Mouse (Mus musculus) lung, embryonic 14.5 days (tissue): ENCODE measurements around the gene Ndufa6. TPM values are rescaled to one million over a fixed set of nuclear protein-coding genes. Genes with fewer than 3 reads are reported as not detected.

Source experiments
- ATAC-seq: fragments of 200-750 bp; cut with Nextera tagmentation; 2 replicates; pipeline ENCODE4 v1.8.0; 2017; ENCODE audit warnings: mild to moderate bottlenecking, moderate TSS enrichment, moderate library complexity; ENCODE audit not compliant: insufficient read depth
- DNase-seq: peaks from one replicate; pipeline ENCODE4 v3.0.0-alpha.2; 2015
- H3K27ac ChIP-seq: fragments of 300-500 bp; sonication (generic); 2 replicates; pipeline ENCODE4 v1.5.1; 2014; ENCODE audit warnings: low read depth, mild to moderate bottlenecking, moderate library complexity
- H3K27me3 ChIP-seq: fragments of 300-500 bp; sonication (generic); 2 replicates; pipeline ENCODE4 v1.6.1; 2014; ENCODE audit warnings: low read length, control low read depth; ENCODE audit not compliant: insufficient read depth
- H3K36me3 ChIP-seq: fragments of 300-500 bp; sonication (generic); 2 replicates; pipeline ENCODE4 v1.6.1; 2014; ENCODE audit warnings: control low read depth; ENCODE audit not compliant: insufficient read depth
- H3K4me1 ChIP-seq: fragments of 300-500 bp; sonication (generic); 2 replicates; pipeline ENCODE4 v1.6.1; 2014; ENCODE audit warnings: antibody characterized with exemption, control low read depth; ENCODE audit not compliant: insufficient read depth
- H3K4me2 ChIP-seq: fragments of 300-500 bp; sonication (generic); 2 replicates; pipeline ENCODE4 v1.6.1; 2014; ENCODE audit warnings: mild to moderate bottlenecking
- H3K4me3 ChIP-seq: fragments of 300-500 bp; sonication (generic); 2 replicates; pipeline ENCODE4 v1.5.1; 2014; ENCODE audit warnings: low read depth, low read length
- H3K9ac ChIP-seq: fragments of 300-500 bp; sonication (generic); 2 replicates; pipeline ENCODE4 v1.6.1; 2014
- H3K9me3 ChIP-seq: fragments of 300-500 bp; sonication (generic); 2 replicates; pipeline ENCODE4 v1.6.1; 2016; ENCODE audit warnings: low read depth, low read length, control low read depth
- CTCF ChIP-seq: IDR thresholded peaks from 2 replicates; pipeline ENCODE4 v1.5.1; 2016; ENCODE audit warnings: antibody characterized with exemption, low read depth
- WGBS: fragments of 180-500 bp; shearing (Covaris S2); extraction: QIAGEN DNeasy Blood & Tissue Kit; methylation state at CpG from one replicate; pipeline ENCODE4 v1.1.7; 2014; 5-methylcytosine and 5-hydroxymethylcytosine counted together
- polyA plus RNA-seq: library from polyadenylated mRNA; unstranded; fragments of >200 nt; fragmentation: Nextera tagmentation; extraction: Ambion mirVana; gene quantifications from 2 replicates; pipeline ENCODE4 v1.2.1, GENCODE M21; 2014

Ndufa6 gene
- polyA plus RNA-seq, 1 experiment from 2014 or later, result 289 TPM

DNA sequence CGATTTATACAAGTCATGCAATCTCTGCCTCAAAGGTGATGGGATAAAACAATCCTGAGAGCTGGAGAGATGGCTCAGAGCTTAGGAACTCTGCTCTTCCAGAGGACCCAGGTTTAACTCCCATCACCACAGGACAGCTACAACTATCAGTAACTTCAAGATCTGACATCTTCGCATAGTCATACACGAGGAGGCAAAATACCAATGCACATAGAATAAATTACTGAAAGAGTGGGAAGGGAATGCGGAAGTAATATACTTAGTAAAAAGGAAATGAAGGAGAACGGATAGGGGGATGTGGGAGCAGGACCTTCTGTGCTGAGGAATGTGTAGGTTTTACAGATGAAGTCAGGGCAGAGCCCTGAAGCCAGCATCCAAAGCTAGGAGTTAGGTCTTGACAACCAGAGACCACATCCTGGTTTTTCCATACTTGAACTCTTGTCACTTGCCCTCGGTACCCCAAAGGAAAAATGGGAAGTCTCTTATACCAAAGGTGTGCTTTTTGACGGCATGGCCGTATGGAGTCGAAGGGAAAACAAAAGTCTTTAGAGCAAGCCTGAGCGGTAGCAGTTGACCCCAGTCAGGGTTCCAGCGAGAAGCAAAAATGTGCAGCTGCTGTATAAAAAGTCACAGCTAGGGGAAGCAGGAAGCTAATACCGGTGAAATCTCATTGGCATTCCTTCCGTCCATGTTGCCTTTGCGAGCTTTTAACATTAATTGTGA, 7.4 kb downstream of the Ndufa6 start:
- 43% methylated on average over 14 of the region's 14 CpGs for WGBS
- Histone ChIP-seq H3K9ac (peak overlapping the region; percentile 62), H3K9me3 (no peaks in the 10 kb centered on the region), H3K4me1 (peaks cover 3% of the 10 kb centered on the region; the same call in 1 of the 2 replicates), H3K27ac (peak overlapping the region; percentile 42; the same call in 1 of the 2 replicates), H3K36me3 (peaks cover 41% of the 10 kb centered on the region), H3K4me2 (peak overlapping the region; percentile 87), H3K4me3 (peak overlapping the region; percentile 58), H3K27me3 (no peaks in the 10 kb centered on the region)
- ATAC-seq (no peak), DNase-seq (peak; percentile 20)
- TF ChIP-seq CTCF, result peak; percentile 28

DNA sequence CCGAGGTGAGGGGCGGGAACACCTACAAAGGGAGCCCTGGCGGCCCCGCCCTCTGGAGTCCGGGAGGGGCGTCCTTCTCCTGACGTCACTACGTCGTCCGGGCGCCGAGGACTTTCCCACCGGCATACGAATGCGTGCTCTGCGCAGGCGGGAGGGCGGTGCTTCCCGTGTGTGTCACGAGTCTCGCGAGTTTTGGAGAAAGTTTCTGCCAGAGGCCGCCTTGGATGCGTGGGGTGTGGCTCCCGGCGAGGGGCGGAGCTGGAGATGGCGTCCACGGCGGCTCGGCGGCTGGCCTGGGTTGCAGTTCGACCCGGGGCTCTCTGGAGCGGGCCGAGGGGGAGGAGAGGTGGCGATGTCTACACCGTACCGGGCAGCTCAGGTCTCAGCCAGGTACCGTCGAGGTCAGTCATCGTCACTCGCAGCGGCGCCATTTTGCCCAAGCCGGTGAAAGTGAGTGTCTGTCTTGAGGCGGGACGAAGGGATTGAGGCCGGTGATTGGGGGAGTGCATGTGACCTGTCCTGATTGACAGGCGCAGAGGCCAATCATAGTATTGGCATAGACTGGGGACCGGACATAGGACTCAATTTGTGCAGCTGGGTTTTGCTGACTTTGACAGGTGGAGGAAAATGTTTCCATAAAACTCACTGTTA, 8.2 kb downstream of the Ndufa6 start:
- Histone ChIP-seq H3K4me2 (peak overlapping the region; percentile 87), H3K4me1 (peaks cover 7% of the 10 kb centered on the region; the same call in 1 of the 2 replicates), H3K27ac (peak overlapping the region; percentile 84), H3K9me3 (no peaks in the 10 kb centered on the region), H3K4me3 (peak overlapping the region; percentile 58), H3K9ac (peak overlapping the region; percentile 62), H3K36me3 (peaks cover 37% of the 10 kb centered on the region), H3K27me3 (no peaks in the 10 kb centered on the region)
- WGBS, result under 1% methylated on average over 50 of the region's 51 CpGs
- ATAC-seq (peak; percentile 98), DNase-seq (peak; percentile 100)
- no peak for TF ChIP-seq CTCF

DNA sequence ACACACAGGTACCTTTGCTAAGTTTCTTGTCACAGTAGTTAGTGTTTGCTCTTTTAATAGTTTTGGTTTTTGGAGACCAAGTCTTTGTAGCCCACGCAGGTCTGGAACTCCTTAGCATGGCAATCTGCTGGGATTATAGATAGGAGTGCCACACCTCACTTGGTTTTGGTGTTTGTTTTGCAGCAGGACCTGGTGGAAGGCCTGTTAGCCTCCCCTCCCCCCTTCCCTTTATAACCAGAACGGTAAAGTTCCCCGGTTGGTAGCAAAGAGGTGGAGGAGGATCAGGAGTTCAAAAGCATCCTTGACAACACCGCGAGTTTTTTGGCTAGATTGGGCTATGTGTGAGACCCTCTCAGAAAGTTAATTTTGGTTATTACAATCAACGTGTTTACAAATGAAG, 9.2 kb downstream of the Ndufa6 start:
- H3K4me2 ChIP-seq, result peak overlapping the region; percentile 37

DNA sequence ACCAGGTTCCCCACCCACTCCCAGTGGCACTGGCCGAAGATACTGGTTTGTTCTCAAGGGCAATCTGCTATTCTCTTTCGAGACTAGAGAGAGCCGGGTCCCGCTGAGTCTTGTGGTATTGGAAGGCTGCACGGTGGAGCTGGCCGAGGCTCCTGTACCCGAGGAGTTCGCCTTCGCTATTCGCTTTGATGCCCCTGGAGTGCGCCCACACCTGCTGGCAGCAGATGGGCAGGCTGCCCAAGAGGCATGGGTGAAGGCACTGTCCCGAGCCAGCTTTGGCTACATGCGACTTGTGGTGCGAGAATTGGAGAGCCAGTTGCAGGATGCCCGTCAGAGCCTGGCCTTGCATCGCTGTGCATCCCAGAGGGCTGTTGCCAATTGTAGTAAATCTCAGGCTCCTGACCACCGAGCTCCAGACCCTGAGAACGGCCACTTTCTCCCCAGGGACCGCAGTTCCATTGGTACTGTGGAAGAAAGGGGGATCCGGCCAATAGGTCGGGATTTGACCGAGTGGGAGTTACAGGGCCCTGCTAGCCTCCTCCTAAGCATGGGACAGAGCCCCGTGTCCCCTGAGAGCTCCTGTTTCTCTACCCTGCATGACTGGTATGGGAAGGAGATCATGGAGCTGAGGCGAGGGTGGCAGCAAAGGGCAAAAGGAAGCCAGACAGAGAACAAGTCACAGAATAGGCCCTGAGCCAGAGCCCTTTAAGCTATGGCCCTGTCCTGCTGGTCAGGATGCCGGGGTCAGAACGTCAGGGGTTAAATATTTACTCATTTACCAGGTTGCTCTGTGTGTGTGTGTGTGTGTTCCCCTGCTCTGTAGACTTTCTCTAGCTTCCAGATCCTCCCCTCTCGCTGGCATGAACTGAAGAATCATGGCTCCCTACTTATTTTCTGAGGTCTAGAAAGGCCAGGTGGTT, 10.5 kb downstream of the Ndufa6 start:
- Histone ChIP-seq H3K4me1 (peaks cover 7% of the 10 kb centered on the region; the same call in 1 of the 2 replicates), H3K36me3 (peaks cover 15% of the 10 kb centered on the region), H3K27me3 (no peaks in the 10 kb centered on the region), H3K9ac (no peak overlapping the region), H3K4me2 (peak overlapping the region; percentile 8; the same call in 1 of the 2 replicates), H3K9me3 (no peaks in the 10 kb centered on the region), H3K27ac (no peak overlapping the region), H3K4me3 (no peak overlapping the region)
- DNase-seq (no peak), ATAC-seq (no peak)
- no peak for TF ChIP-seq CTCF
- WGBS, result 89% methylated on average over 27 of the region's 27 CpGs

More for the DNA sequence above, 9.2 kb downstream of the Ndufa6 start:
- Histone ChIP-seq H3K36me3 (peaks cover 28% of the 10 kb centered on the region), H3K4me1 (peaks cover 7% of the 10 kb centered on the region; the same call in 1 of the 2 replicates), H3K27me3 (no peaks in the 10 kb centered on the region), H3K9me3 (no peaks in the 10 kb centered on the region), H3K27ac (no peak overlapping the region), H3K4me3 (no peak overlapping the region), H3K9ac (no peak overlapping the region)
- no peak for ATAC-seq
- 85% methylated on average over 6 of the region's 6 CpGs for WGBS
- TF ChIP-seq CTCF, result no peak
- DNase-seq, result no peak

DNA sequence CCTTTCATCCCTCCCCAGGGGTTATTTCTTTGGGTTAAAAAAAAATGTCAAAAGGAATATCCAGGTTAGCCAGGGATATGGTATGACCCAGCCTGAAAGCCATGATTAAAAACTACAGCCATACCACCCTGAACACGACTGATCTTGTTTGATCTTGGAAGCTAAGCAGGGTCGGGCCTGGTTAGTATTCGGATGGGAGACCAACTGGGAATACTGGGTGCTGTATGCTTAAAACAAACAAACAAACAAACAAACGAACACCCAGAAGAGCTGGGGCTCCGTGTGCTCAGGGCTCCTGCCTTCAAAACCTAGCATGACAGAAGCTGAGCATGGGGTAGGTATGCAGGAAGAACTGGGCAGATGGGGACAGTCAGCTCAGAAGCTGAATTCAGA, 11.6 kb downstream of the Ndufa6 start:
- ATAC-seq (no peak), DNase-seq (no peak)
- WGBS, result 65% methylated on average over 5 of the region's 5 CpGs
- no peaks in the 10 kb centered on the region for H3K27me3 ChIP-seq
- H3K4me3 ChIP-seq, result peak overlapping the region; percentile 51
- peaks cover 4% of the 10 kb centered on the region; the same call in 1 of the 2 replicates for H3K36me3 ChIP-seq
- peak overlapping the region; percentile 87; the same call in 1 of the 2 replicates for H3K27ac ChIP-seq
- no peak for TF ChIP-seq CTCF
- no peaks in the 10 kb centered on the region for H3K9me3 ChIP-seq
- peaks cover 11% of the 10 kb centered on the region for H3K4me1 ChIP-seq
- peak overlapping the region; percentile 68 for H3K4me2 ChIP-seq
- peak overlapping the region; percentile 75 for H3K9ac ChIP-seq

DNA sequence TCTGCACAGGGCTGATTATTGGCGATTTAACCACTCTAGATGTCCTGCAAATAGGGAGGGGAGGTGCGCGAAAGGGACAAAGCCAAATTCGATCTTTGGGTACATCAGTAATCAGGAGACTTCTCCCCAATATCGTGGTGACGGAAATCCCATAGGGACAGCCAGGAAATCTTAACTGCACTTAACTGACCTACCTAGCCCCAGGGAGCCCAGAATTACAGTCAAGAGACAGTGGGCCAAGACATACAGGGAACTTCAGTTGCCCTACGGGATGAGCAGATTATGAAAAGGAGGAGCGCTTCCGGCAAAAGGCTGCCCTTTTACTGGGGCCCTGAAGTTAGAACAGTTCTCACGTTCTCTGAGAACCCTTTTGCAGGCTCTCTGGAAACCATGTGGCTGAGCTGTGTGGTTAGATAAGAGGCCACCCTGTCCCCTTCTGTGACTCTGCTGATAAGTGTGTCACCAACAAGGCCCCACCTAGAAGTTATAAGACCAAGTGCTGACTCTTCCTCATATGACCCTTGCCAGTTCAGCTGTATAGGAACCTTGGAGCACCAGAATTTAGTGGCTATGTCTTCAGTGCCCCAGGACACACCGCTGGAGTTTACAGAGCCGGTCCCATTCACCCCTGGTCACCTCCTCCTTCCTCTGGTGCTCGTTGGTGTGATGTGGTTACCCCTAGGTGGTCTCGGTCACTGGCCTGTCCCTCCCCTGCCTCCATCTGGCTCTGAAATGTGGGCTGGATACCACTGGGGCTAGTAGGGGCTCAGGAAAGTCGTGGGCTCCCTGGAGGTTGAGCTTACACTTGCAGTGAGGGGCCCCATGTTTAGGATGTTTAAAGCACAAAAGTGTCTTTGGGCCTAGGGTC, 12.2 kb downstream of the Ndufa6 start:
- WGBS, result 44% methylated on average over 15 of the region's 15 CpGs
- H3K27ac ChIP-seq, result peak overlapping the region; percentile 87

More for the DNA sequence above, 12.2 kb downstream of the Ndufa6 start:
- H3K4me3 ChIP-seq, result peak overlapping the region; percentile 51
- H3K36me3 ChIP-seq, result peaks cover under 1% of the 10 kb centered on the region; the same call in 1 of the 2 replicates
- peak overlapping the region; percentile 68 for H3K4me2 ChIP-seq
- DNase-seq (peak; percentile 36), ATAC-seq (no peak)
- TF ChIP-seq CTCF, result no peak
- peak overlapping the region; percentile 75 for H3K9ac ChIP-seq
- H3K27me3 ChIP-seq, result no peaks in the 10 kb centered on the region
- H3K9me3 ChIP-seq, result no peaks in the 10 kb centered on the region
- H3K4me1 ChIP-seq, result peaks cover 8% of the 10 kb centered on the region
